Mouse (Mus musculus): ENCODE measurements around the gene Ppp1r12a. TPM values are rescaled to one million over a fixed set of nuclear protein-coding genes. Genes with fewer than 3 reads are reported as not detected.

Gene Ppp1r12a
- polyA plus RNA-seq, 1 experiment from 2014 or later = 88.9 TPM

DNA sequence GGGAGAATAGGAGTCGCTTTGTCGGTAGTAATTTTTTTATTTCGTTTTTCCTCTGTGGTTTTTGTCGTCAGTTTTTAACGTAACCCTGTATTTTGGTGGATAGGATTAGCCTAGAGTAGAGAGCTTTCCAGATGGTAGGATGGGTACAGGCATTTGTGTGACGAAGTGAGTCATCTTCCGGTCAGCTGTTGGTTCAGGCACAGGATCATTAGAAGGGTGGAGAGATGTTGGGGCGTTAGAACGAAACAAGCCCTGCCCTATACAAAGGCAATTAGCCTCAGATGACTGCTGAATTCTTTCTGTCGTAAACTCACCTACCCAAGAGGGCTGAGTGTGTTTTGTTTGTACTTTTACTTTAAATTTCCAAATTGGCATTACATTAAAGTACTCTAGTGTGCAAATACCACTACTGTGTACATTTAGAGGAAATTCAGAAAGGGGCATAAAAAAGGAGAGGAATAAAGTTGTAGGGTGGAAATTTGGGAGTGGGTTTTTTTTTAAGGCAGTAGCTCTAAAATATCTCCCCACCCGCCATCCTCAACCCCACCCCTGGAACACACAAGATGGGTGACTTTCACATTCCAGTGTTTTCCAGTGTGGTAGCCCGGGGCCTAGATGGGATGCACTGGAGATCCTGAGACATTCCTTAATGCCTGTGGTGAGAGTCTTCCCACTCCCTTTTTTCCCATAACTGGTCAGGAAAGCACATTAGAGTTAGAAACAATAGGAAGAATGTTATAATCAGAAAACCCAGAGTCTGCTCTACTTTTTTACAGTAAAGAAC, 129.9 kb downstream of the Ppp1r12a start:
- Histone ChIP-seq H3K27me3 (no peaks in the 10 kb centered on the region), H3K4me1 (replicated peaks) (no peaks in the 10 kb centered on the region), H3K27ac (no peak overlapping the region), H3K4me2 (no peak overlapping the region), H3K9ac (no peak overlapping the region), H3K36me3 (no peaks in the 10 kb centered on the region), H3K4me3 (no peak overlapping the region), H3K9me3 (replicated peaks) (no peaks in the 10 kb centered on the region)
- no peak for ATAC-seq (replicated peaks; ENCODE audit: insufficient number of reproducible peaks, insufficient read depth, low FRiP score, low read depth)
- WGBS = 82% methylated on average over 12 of the region's 12 CpGs

DNA sequence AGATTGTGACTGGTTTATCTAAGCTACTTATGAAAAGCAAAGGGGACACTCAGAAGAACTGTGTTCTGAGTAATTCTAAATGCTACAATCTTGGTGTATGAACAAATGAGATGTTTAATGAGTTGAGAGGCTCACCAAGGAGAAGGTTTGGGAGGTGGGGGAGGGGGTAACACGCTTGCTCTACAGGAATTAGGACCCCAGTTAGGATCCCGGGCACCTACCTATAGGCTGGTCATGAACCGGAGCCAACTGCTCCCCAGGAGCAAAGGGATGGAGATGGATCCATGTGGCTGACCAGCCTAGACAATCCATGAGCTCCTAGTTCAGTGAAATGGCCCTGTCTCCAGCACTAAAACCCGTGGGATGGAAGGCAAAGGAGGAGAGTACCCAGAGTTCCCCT, 130.7 kb downstream of the Ppp1r12a start:
- Histone ChIP-seq H3K9ac (no peak overlapping the region), H3K36me3 (no peaks in the 10 kb centered on the region), H3K27ac (no peak overlapping the region), H3K9me3 (replicated peaks) (no peaks in the 10 kb centered on the region), H3K4me2 (no peak overlapping the region), H3K4me3 (no peak overlapping the region), H3K27me3 (no peaks in the 10 kb centered on the region), H3K4me1 (replicated peaks) (no peaks in the 10 kb centered on the region)
- 86% methylated on average over 4 of the region's 4 CpGs for WGBS
- no peak for ATAC-seq (replicated peaks; ENCODE audit: insufficient number of reproducible peaks, insufficient read depth, low FRiP score, low read depth)

DNA sequence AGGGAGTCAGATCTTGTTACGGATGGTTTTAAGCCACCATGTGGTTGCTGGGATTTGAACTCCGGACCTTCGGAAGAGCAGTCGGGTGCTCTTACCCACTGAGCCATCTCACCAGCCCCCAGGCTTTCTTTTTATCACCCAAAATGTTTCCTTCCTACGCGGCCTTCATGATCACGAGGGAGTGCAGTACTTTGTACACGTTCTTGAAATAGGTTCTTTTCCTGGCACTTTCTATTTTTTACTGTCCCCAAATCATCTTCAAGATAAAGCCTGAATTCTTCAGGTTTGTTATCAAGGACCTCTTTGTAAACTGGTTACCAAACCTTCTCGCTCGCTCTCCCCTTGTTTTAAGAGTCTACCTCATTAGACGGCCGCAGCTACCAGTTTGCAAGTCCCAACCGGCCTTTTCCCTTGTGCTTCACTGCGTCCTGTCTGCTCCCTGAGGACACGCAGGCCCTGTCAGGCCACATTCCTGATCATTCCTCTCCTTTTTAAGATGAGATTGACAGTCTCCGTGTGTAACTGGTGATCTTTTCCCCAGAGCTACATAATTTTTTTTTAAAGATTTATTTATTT, 131.7 kb downstream of the Ppp1r12a start:
- Histone ChIP-seq H3K27me3 (no peaks in the 10 kb centered on the region), H3K4me3 (no peak overlapping the region), H3K9me3 (replicated peaks) (no peaks in the 10 kb centered on the region), H3K4me2 (no peak overlapping the region), H3K4me1 (replicated peaks) (no peaks in the 10 kb centered on the region), H3K36me3 (no peaks in the 10 kb centered on the region), H3K9ac (no peak overlapping the region), H3K27ac (no peak overlapping the region)
- ATAC-seq (replicated peaks; ENCODE audit: insufficient number of reproducible peaks, insufficient read depth, low FRiP score, low read depth) = no peak
- 56% methylated on average over 16 of the region's 16 CpGs for WGBS

DNA sequence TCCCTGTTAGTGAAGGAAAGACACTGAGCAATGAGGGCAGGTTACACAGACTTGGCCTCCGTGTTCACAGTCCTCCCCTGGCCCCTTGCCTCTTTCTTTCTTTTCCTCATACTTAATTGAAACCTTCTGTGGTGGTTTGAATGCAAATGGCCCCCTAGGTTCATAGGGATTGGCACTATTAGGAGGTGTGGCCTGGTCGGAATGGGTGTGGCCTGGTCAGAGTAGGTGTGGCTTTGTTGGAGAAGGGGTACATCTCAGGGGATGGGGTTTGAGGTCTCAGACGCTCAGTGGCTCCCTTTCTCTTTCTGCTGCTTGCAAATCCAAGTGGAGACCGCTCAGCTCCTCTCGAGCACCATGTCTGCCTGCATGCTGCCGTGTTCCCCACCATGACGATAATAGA, 132.8 kb downstream of the Ppp1r12a start:
- H3K9ac ChIP-seq = no peak overlapping the region
- no peak for ATAC-seq (replicated peaks; ENCODE audit: insufficient number of reproducible peaks, insufficient read depth, low FRiP score, low read depth)
- no peak overlapping the region for H3K4me2 ChIP-seq
- no peak overlapping the region for H3K4me3 ChIP-seq
- H3K27me3 ChIP-seq = no peaks in the 10 kb centered on the region
- H3K4me1 ChIP-seq (replicated peaks) = no peaks in the 10 kb centered on the region
- no peaks in the 10 kb centered on the region for H3K36me3 ChIP-seq
- no peaks in the 10 kb centered on the region for H3K9me3 ChIP-seq (replicated peaks)
- WGBS = 77% methylated on average over 7 of the region's 7 CpGs
- no peak overlapping the region for H3K27ac ChIP-seq

DNA sequence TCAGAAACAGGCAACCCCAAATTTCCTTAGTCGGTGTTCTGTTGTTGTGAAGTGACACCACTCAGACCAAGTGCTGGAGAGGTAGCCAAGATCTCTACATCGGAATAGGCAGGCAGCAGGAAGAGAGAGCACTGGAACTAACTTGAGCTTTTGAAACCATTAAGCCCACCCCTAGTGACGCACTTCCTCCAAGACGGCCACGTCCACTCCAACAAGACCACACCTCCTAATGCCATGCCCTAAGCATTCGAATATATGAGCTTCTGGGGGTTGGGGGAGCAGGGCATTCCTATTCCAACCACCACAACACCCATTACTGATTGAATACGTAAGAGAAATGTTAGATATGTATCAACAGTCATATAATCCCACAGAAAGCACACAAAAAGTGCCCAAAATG, 134.5 kb downstream of the Ppp1r12a start:
- Histone ChIP-seq H3K9ac (no peak overlapping the region), H3K27me3 (no peaks in the 10 kb centered on the region), H3K4me2 (no peak overlapping the region), H3K4me3 (no peak overlapping the region), H3K9me3 (replicated peaks) (no peaks in the 10 kb centered on the region), H3K27ac (no peak overlapping the region), H3K4me1 (replicated peaks) (peaks cover 3% of the 10 kb centered on the region; the same call in 1 of the 2 replicates), H3K36me3 (no peaks in the 10 kb centered on the region)
- WGBS = 86% methylated on average over 7 of the region's 7 CpGs
- ATAC-seq (replicated peaks; ENCODE audit: insufficient number of reproducible peaks, insufficient read depth, low FRiP score, low read depth) = no peak

DNA sequence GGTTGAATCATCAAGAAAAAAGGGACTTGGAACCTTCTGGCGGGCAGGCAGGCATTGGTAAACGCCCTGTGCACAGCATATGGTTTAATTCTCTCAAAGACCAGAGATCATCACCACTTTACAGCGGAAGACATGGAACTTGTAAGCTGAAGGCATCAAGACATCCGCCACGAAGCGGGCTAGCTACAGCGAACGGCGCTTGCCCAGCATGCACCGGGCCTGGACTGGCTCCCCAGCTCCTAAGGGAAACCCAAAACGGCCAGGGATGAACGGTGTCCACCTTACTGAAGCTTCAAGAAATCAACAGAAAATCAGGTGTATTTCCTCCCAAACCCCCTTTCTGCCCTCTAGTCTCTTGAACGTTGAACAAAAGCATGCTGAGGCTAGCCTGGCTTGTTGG, 136.3 kb downstream of the Ppp1r12a start:
- Histone ChIP-seq H3K27me3 (no peaks in the 10 kb centered on the region), H3K27ac (no peak overlapping the region), H3K9ac (no peak overlapping the region), H3K4me1 (replicated peaks) (peaks cover 3% of the 10 kb centered on the region; the same call in 1 of the 2 replicates), H3K4me2 (no peak overlapping the region), H3K36me3 (no peaks in the 10 kb centered on the region), H3K4me3 (no peak overlapping the region), H3K9me3 (replicated peaks) (no peaks in the 10 kb centered on the region)
- ATAC-seq (replicated peaks; ENCODE audit: insufficient number of reproducible peaks, insufficient read depth, low FRiP score, low read depth) = no peak
- WGBS = 94% methylated on average over 13 of the region's 13 CpGs

DNA sequence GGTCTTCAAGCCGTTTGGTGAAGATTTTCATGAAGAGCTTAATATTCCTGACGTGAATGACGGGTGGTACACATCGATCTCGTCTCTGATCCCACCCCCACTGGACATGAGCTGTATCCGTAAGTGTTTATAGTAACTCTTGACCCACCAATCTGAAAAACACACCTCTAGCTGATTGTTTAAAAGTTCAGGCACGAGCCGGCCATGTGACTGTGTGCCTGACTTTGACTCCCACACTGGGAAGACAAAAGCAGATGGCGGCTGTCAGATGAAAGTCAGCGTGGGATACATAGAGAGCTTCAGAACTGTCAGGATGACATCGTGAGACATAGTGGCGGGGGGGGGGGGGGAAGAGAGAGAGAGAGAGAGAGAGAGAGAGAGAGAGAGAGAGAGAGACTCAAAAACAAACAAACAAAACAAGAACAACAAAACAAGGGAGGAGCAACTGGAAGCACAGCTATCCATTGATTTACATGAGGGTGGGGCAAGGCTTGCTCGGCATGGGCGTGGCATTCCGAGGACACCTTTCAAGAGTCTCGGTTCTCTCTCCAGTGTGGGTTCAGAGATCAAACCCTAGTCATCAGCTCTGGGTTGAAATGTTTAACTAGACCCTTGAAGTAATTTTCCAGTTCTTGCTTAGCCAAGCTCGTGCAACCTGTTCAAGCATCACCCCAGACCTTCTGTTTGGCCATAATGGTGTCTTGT, 137.0 kb downstream of the Ppp1r12a start:
- WGBS = 73% methylated on average over 16 of the region's 17 CpGs
- H3K9me3 ChIP-seq (replicated peaks) = no peaks in the 10 kb centered on the region
- no peaks in the 10 kb centered on the region for H3K27me3 ChIP-seq
- no peak overlapping the region for H3K4me3 ChIP-seq
- no peaks in the 10 kb centered on the region for H3K36me3 ChIP-seq
- ATAC-seq (replicated peaks; ENCODE audit: insufficient number of reproducible peaks, insufficient read depth, low FRiP score, low read depth) = no peak
- no peak overlapping the region for H3K27ac ChIP-seq
- no peak overlapping the region for H3K4me2 ChIP-seq
- H3K9ac ChIP-seq = no peak overlapping the region
- H3K4me1 ChIP-seq (replicated peaks) = peaks cover 3% of the 10 kb centered on the region; the same call in 1 of the 2 replicates

DNA sequence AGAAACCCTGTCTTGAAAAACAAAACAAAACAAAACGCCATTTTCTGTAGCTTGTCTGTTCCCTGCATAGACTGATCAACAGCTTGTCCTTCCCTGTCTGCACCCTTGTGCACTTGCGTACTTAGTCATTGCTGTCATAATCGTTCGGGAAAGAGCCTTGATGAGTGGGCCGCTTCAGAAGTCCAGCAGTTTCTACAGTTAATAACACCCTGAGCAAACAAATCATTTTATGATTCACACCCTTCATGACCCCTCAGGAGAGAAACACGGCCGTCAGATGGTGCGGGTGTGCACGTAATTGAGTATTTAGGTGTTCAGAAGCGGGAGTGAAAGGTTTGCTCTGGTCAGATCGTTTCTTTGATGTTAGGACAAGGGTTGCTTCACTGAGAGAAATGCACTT, 137.8 kb downstream of the Ppp1r12a start:
- no peak overlapping the region for H3K4me2 ChIP-seq
- no peak overlapping the region for H3K4me3 ChIP-seq
- H3K27ac ChIP-seq = no peak overlapping the region
- no peaks in the 10 kb centered on the region for H3K9me3 ChIP-seq (replicated peaks)
- peaks cover 3% of the 10 kb centered on the region; the same call in 1 of the 2 replicates for H3K4me1 ChIP-seq (replicated peaks)
- no peak overlapping the region for H3K9ac ChIP-seq
- no peaks in the 10 kb centered on the region for H3K27me3 ChIP-seq
- ATAC-seq (replicated peaks; ENCODE audit: insufficient number of reproducible peaks, insufficient read depth, low FRiP score, low read depth) = no peak
- WGBS = 80% methylated on average over 11 of the region's 11 CpGs
- no peaks in the 10 kb centered on the region for H3K36me3 ChIP-seq

DNA sequence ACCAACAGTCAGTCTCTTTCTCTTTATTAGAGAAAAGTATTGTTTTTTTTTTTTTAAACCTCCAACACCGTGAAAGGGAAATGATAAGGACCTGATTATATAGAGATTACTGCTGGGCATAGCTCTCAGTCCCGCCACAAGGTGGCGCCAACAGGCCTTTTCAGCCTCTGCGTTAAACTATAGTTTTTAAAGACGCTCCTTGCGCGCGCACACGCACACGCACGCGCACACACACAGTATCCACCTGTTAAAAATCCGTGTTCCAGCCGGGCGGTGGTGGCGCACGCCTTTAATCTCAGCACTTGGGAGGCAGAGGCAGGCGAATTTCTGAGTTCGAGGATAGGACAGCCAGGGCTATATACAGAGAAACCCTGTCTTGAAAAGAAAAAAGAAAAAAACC, 138.8 kb downstream of the Ppp1r12a start:
- Histone ChIP-seq H3K4me3 (peak overlapping the region; percentile 29), H3K27ac (no peak overlapping the region), H3K9me3 (replicated peaks) (no peaks in the 10 kb centered on the region), H3K4me1 (replicated peaks) (peaks cover 3% of the 10 kb centered on the region; the same call in 1 of the 2 replicates), H3K4me2 (peak overlapping the region; percentile 56), H3K9ac (no peak overlapping the region), H3K36me3 (no peaks in the 10 kb centered on the region), H3K27me3 (no peaks in the 10 kb centered on the region)
- ATAC-seq (replicated peaks; ENCODE audit: insufficient number of reproducible peaks, insufficient read depth, low FRiP score, low read depth) = peak; percentile 43; the same call in 1 of the 2 replicates
- 11% methylated on average over 19 of the region's 19 CpGs for WGBS

DNA sequence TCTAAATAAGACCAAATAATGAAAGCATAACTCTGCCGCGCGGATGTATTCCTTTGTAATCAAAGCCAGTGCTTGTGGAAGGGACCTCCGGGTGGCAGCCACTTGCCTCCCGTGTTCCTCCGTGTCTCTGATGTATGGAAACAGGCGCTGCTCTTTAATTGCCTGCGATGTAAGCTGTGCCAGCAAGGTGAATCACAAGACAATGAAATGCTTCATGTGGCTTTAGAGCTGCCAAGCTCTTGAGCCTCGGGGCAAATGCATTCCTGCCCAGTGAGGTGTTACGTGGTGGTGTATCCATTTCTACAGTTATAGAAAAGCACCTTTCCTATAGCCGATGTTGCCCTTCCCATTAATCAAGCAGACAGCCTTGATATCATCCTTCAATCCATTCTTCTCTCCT, 145.8 kb downstream of the Ppp1r12a start:
- no peak overlapping the region for H3K9ac ChIP-seq
- 75% methylated on average over 11 of the region's 11 CpGs for WGBS

DNA sequence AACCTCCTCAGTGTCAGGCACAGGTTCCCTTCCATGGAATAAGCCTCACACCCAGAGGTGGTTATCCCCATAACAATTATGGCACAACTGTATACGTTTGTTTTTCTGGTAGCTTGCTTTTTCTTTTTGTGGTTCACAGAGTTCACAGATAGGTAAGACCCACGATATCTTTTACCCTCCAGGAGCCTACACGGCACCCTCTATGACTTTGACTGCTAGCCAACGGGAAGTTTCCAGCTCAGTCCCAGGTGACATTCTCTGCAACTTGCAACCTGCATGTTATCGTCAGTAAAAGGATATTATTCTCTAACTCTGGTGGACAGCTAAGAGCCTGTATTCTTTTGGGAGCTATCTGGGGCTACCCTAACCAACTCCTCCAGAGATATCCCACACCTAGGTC, 148.2 kb downstream of the Ppp1r12a start:
- Histone ChIP-seq H3K4me2 (no peak overlapping the region), H3K4me3 (no peak overlapping the region), H3K9ac (no peak overlapping the region), H3K27ac (no peak overlapping the region), H3K27me3 (no peaks in the 10 kb centered on the region), H3K9me3 (replicated peaks) (no peaks in the 10 kb centered on the region), H3K4me1 (replicated peaks) (no peaks in the 10 kb centered on the region), H3K36me3 (no peaks in the 10 kb centered on the region)
- ATAC-seq (replicated peaks; ENCODE audit: insufficient number of reproducible peaks, insufficient read depth, low FRiP score, low read depth) = no peak
- 80% methylated on average over 5 of the region's 5 CpGs for WGBS

More for the DNA sequence above, 145.8 kb downstream of the Ppp1r12a start:
- H3K9me3 ChIP-seq (replicated peaks) = no peaks in the 10 kb centered on the region
- H3K4me1 ChIP-seq (replicated peaks) = no peaks in the 10 kb centered on the region
- no peak overlapping the region for H3K4me3 ChIP-seq
- H3K27ac ChIP-seq = no peak overlapping the region
- no peak overlapping the region for H3K4me2 ChIP-seq
- H3K27me3 ChIP-seq = no peaks in the 10 kb centered on the region
- no peak for ATAC-seq (replicated peaks; ENCODE audit: insufficient number of reproducible peaks, insufficient read depth, low FRiP score, low read depth)
- H3K36me3 ChIP-seq = no peaks in the 10 kb centered on the region
